Mouse (Mus musculus) liver, adult 2 months (tissue): ENCODE data around the gene Haus5. TPM values are rescaled to one million over a fixed set of nuclear protein-coding genes. Genes with fewer than 3 reads are reported as not detected.

Experiments
- DNase-seq: peaks from one replicate; pipeline ENCODE4 v3.0.0-alpha.2; 2011; ENCODE audit warnings: low read depth, low spot score; ENCODE audit errors: extremely low read depth
- H3K27ac ChIP-seq: fragments of 200-500 bp; replicated peaks from 2 replicates; pipeline ENCODE4 v1.5.1; 2012; ENCODE audit warnings: low read depth, mild to moderate bottlenecking, control low read depth, inconsistent platforms, low read length; ENCODE audit not compliant: insufficient read depth
- H3K27me3 ChIP-seq: fragments of 200-500 bp; 2 replicates; pipeline ENCODE4 v1.6.1; 2012; ENCODE audit warnings: mild to moderate bottlenecking, moderate library complexity, low read length, inconsistent platforms; ENCODE audit not compliant: control insufficient read depth, insufficient read depth
- H3K36me3 ChIP-seq: fragments of 200-500 bp; 2 replicates; pipeline ENCODE4 v1.6.1; 2012; ENCODE audit warnings: low read length, inconsistent platforms; ENCODE audit not compliant: control insufficient read depth, insufficient read depth
- H3K4me1 ChIP-seq: fragments of 200-500 bp; 2 replicates; pipeline ENCODE4 v1.6.1; 2011; ENCODE audit warnings: low read length; ENCODE audit not compliant: control insufficient read depth, insufficient read depth
- H3K4me3 ChIP-seq: fragments of 200-500 bp; 2 replicates; pipeline ENCODE4 v1.5.1; 2011; ENCODE audit warnings: low read depth, mild to moderate bottlenecking, control low read depth, low read length, moderate library complexity; ENCODE audit not compliant: insufficient read depth
- H3K79me2 ChIP-seq: fragments of 200-500 bp; 2 replicates; pipeline ENCODE4 v1.6.1; 2012; ENCODE audit warnings: inconsistent platforms, mild to moderate bottlenecking, low read length, moderate library complexity; ENCODE audit not compliant: control insufficient read depth, insufficient read depth
- H3K9ac ChIP-seq: fragments of 200-500 bp; 2 replicates; pipeline ENCODE4 v1.6.1; 2012; ENCODE audit warnings: low read depth, mild to moderate bottlenecking, control low read depth, inconsistent platforms, low read length
- CTCF ChIP-seq: fragments of 200-500 bp; IDR thresholded peaks from 2 replicates; pipeline ENCODE4 v1.5.1; 2011; ENCODE audit warnings: low read depth, low read length, control low read depth
- POLR2A ChIP-seq: fragments of 200-500 bp; IDR thresholded peaks from 2 replicates; pipeline ENCODE4 v1.6.1; 2011; ENCODE audit warnings: low read length, control low read depth; ENCODE audit not compliant: insufficient read depth; ENCODE audit errors: extremely low read depth
- WGBS: fragments of 180-500 bp; shearing (Covaris S2); methylation state at CpG from one replicate; pipeline ENCODE4 v1.1.7; 2018; 5-methylcytosine and 5-hydroxymethylcytosine counted together
- polyA plus RNA-seq: library from polyadenylated mRNA; depleted of rRNA; stranded (reverse); fragments of >200 nt; gene quantifications from 2 replicates; pipeline ENCODE4 v1.2.3, GENCODE M21; 2012
- total RNA-seq: library from RNA; depleted of rRNA; stranded (reverse); fragments of >200 nt; gene quantifications from 2 replicates; pipeline ENCODE4 v1.2.3, GENCODE M21; 2014

The Haus5 gene
- total and polyA plus RNA-seq, 2 experiments, result 4.6 to 5.3 TPM

DNA sequence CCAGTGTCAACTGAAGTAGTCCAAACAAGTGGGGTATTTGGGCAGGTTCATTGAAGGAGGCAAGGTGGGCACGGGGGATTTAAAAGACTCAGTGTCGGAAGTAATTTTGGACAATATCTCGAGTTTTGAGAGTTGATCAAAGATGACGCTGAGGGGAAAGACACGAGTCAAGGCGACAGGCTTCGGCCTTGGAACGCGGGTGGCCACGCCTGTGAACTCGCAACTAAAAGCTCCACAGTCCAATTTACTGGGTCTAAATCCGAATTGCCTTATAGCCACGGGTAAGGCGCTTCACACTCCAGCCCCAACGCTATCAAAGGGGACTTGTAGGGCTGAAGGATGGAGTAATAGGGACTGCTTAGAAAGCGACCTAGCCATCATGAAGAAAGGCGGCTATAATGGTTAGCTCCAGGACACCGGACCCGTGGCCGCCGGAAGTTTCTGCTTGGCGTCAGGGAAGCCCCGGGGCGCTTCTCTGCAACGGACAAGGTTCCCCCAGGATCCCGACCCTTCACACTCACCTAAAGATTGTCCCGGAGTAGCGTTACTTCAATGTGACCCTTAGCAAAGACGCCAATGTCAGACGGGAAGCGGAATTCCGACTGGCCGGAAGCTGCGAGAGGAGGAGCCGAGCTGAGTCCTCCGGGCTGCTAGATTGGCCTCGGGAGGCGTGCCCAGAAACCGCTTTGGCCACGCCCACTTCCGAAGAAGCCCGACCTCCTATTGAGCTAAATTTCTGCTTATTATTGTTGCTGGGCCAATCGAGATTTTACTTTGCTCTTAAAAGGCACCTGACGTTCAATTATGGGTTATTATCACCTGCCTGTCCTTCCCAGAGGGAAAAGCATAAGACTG is 39.0 kb downstream of the Haus5 start, which contains the start of gene Cox6b1:
Gene Cox6b1, minus strand, starts transcription at position 622 of the 855 bp plus-strand sequence.
- H3K27me3 ChIP-seq, result no peaks in the 10 kb centered on the region
- peaks cover 12% of the 10 kb centered on the region for H3K4me1 ChIP-seq
- under 1% methylated on average over 44 of the region's 44 CpGs for WGBS
- peaks cover 25% of the 10 kb centered on the region for H3K79me2 ChIP-seq
- H3K9ac ChIP-seq, result peak within 1 kb of the TSS; percentile 97
- peaks cover 22% of the 10 kb centered on the region for H3K36me3 ChIP-seq
- TF ChIP-seq POLR2A (peak; percentile 52; the same call in 1 of the 2 replicates), CTCF (no peak)
- peak within 1 kb of the TSS; percentile 97 for H3K4me3 ChIP-seq
- peak; percentile 90 for DNase-seq
- peak within 1 kb of the TSS; percentile 99 for H3K27ac ChIP-seq

DNA sequence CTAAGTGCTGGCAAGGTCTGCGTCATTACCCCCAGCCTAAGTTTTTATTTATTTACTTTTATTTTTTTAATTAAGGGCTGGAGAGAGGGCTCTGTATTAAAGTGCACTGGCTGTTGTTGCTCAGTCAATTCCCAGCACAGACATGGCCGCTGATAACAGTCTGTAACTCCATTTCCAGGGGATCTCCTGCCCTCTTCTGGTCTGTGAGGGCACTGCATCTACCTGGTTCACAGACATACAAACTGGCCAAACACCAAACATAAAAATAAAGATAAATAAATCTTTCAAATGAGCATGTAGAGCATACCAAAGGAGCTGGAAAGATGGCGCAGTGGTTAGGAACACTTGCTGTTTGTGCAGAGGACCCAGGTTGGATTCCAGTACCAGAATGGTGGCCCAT is 45.6 kb downstream of the Haus5 start:
- peaks cover 8% of the 10 kb centered on the region for H3K4me1 ChIP-seq
- TF ChIP-seq POLR2A (no peak), CTCF (peak; percentile 62; the same call in 1 of the 2 replicates)
- WGBS, result 82% methylated on average over 3 of the region's 3 CpGs
- H3K9ac ChIP-seq, result no peak overlapping the region
- H3K79me2 ChIP-seq, result peaks cover 8% of the 10 kb centered on the region; the same call in 1 of the 2 replicates
- no peaks in the 10 kb centered on the region for H3K27me3 ChIP-seq
- DNase-seq, result no peak
- peaks cover 39% of the 10 kb centered on the region for H3K36me3 ChIP-seq
- no peak overlapping the region for H3K27ac ChIP-seq
- no peak overlapping the region for H3K4me3 ChIP-seq

DNA sequence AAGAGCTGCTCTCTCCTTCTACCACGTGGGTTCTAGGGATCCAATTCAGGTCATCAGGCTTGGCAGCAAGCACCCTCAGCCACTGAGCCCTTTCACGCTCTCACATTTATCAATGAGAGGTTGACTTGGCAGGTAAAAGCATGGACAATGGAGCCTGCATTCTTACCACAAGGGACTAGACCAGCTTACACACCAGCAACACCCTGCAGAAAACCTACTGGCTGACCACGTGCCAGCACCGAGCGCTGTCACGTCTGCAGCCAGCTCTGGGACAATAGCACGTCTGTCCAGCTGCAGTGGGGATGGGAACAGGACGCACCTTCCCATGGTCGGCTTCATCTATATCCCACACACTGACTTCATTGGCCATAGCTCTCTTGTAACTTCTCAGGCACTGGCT is 46.1 kb downstream of the Haus5 start:
- no peak for DNase-seq
- Histone ChIP-seq H3K9ac (no peak overlapping the region), H3K4me3 (no peak overlapping the region), H3K27ac (no peak overlapping the region), H3K79me2 (peaks cover 7% of the 10 kb centered on the region; the same call in 1 of the 2 replicates), H3K27me3 (no peaks in the 10 kb centered on the region), H3K4me1 (peaks cover 8% of the 10 kb centered on the region), H3K36me3 (peaks cover 36% of the 10 kb centered on the region)
- 89% methylated on average over 9 of the region's 9 CpGs for WGBS
- TF ChIP-seq POLR2A (no peak), CTCF (no peak)

DNA sequence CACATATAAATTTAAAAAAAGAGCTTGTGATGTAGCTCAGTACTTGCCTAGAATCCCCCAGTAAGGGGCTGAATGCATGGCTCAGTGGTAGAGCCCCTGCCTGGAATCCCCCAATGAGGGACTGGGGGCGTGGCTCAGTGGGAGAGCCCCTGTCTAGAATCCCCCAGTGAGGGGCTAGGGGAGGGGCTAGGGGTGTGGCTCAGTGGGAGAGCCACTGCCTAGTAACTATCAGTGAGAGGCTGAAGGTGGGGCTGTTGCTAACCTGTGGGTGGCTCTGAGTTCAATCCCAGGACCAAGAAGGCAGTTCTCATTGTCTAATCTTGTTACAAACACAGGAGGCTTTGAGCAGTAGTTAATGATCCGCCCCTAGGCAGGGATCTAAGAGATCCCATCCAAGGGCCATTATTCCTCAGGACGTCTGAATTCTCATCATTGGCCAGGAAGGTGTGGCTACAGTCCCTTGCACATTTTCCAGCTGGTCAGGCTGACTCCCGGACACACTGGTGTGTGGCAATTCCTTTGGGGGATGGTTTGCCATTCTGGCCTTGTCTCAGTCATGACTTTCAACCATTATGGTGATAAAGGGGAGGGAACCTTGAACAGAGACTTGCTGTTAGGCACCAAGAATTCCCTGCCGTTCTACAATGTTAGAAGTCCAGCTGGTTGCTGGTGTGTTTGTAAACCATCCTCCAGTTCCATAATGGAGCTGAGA is 49.6 kb downstream of the Haus5 start:
- 54% methylated on average over 5 of the region's 5 CpGs for whole genome bisulfite sequencing
- H3K9ac ChIP-seq, result no peak overlapping the region
- H3K36me3 ChIP-seq, result peaks cover 19% of the 10 kb centered on the region
- no peak overlapping the region for H3K27ac ChIP-seq
- peak; percentile 30 for DNase-seq
- no peaks in the 10 kb centered on the region for H3K4me1 ChIP-seq
- no peaks in the 10 kb centered on the region for H3K79me2 ChIP-seq
- H3K27me3 ChIP-seq, result no peaks in the 10 kb centered on the region
- TF ChIP-seq CTCF, result no peak
- no peak for TF ChIP-seq POLR2A
- no peak overlapping the region for H3K4me3 ChIP-seq

DNA sequence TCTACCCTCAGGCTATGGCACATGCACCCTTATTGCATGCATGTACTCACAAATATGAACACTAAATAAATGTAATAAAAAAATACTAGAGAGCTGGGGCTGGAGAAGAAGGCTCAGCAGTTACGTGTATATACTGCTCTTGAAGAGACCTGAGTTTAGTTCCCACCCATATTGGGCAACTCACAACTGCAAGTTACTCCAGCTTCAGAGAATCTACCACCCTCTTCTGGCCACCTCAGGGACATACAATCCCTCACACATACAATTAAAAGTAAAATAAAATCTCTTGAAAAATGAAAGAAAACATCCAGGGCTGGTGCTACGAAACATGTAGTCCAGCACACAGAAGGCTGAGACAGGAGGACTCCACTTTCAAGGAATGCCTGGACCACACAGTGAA is 50.3 kb downstream of the Haus5 start:
- TF ChIP-seq POLR2A (no peak), CTCF (0 out of 2 replicates have a peak, but pooled peaks have one; percentile 10)

More for the DNA sequence above, 50.3 kb downstream of the Haus5 start:
- DNase-seq, result peak; percentile 41
- peaks cover 17% of the 10 kb centered on the region for H3K36me3 ChIP-seq
- 55% methylated on average over 2 of the region's 2 CpGs for WGBS
- H3K9ac ChIP-seq, result no peak overlapping the region
- H3K4me1 ChIP-seq, result no peaks in the 10 kb centered on the region
- no peak overlapping the region for H3K4me3 ChIP-seq
- no peaks in the 10 kb centered on the region for H3K79me2 ChIP-seq
- H3K27ac ChIP-seq, result no peak overlapping the region
- H3K27me3 ChIP-seq, result no peaks in the 10 kb centered on the region
